Mouse (Mus musculus) B cell, adult 67 days (primary cell): ENCODE data around the gene Gfra1. TPM values are rescaled to one million over a fixed set of nuclear protein-coding genes. Genes with fewer than 3 reads are reported as not detected.

ENCODE experiments used
- total RNA-seq, 2 experiments: library from RNA; stranded (reverse); gene quantifications; 4 replicates each; pipeline ENCODE4 v1.2.4; 2023

Gfra1 gene
- total RNA-seq, result under 1 TPM; 0.68 to 0.99 TPM

GRCm38 (mm10) chr19:58455496-58456061 is at the start of gene Gfra1:
Gene Gfra1, minus strand, starts transcription at chr19:58455909.

Other genes with a start within 250 kb of the Gfra1 start
- not detected for gene Ccdc172, start 56.1 kb upstream of the Gfra1 start, total RNA-seq
- not detected for gene Pnlip, start 196.6 kb upstream of the Gfra1 start, total RNA-seq